Mouse (Mus musculus) ES-E14 (cell line): ENCODE measurements around the gene Gm29797. TPM values are rescaled to one million over a fixed set of nuclear protein-coding genes. Genes with fewer than 3 reads are reported as not detected.

ENCODE experiments used
- DNase-seq: peaks from one replicate; pipeline ENCODE4 v3.0.0-alpha.2; 2013; ENCODE audit warnings: low read depth, low spot score
- H3K27ac ChIP-seq: 2 replicates; pipeline ENCODE4 v1.5.1; 2012; ENCODE audit warnings: low read depth, mild to moderate bottlenecking, low read length, moderate library complexity, mixed read lengths; ENCODE audit not compliant: poor library complexity, insufficient read depth, severe bottlenecking
- H3K36me3 ChIP-seq: 2 replicates; pipeline ENCODE4 v1.6.1; 2012; ENCODE audit warnings: mild to moderate bottlenecking, low read length, moderate library complexity, mixed read lengths; ENCODE audit not compliant: control insufficient read depth, poor library complexity, insufficient read depth, severe bottlenecking
- H3K4me1 ChIP-seq, 2 experiments: fragments of 150-350 bp in 1 of 2; sonication (generic) in 1 of 2; 2 replicates each; pipeline ENCODE4 v1.6.1; 2012; ENCODE audit warnings: low read length in 2 of 2, mild to moderate bottlenecking in 1 of 2, mixed read lengths in 1 of 2; ENCODE audit not compliant: control insufficient read depth in 2 of 2, insufficient read depth in 2 of 2, poor library complexity in 1 of 2
- H3K4me3 ChIP-seq, 2 experiments: fragments of 150-350 bp in 1 of 2; sonication (generic) in 1 of 2; 2 replicates each; pipeline ENCODE4 v1.5.1; 2012; ENCODE audit warnings: low read length in 2 of 2, low read depth in 1 of 2, mild to moderate bottlenecking in 1 of 2, mixed read lengths in 1 of 2; ENCODE audit not compliant: insufficient read depth in 1 of 2, poor library complexity in 1 of 2, severe bottlenecking in 1 of 2
- H3K9ac ChIP-seq: 2 replicates; pipeline ENCODE4 v1.6.1; 2012; ENCODE audit warnings: low read depth, mild to moderate bottlenecking, low read length, mixed read lengths; ENCODE audit not compliant: poor library complexity, insufficient read depth, severe bottlenecking
- H3K9me3 ChIP-seq: fragments of 150-350 bp; sonication (generic); 2 replicates; pipeline ENCODE4 v1.6.1; 2012; ENCODE audit warnings: low read depth, mild to moderate bottlenecking, low read length; ENCODE audit not compliant: control insufficient read depth, insufficient read depth
- CHD2 ChIP-seq: IDR thresholded peaks from 2 replicates; pipeline ENCODE4 v1.6.1; 2014; ENCODE audit warnings: mild to moderate bottlenecking, low read depth, low read length, inconsistent platforms
- HCFC1 ChIP-seq: IDR thresholded peaks from 2 replicates; pipeline ENCODE4 v1.6.1; 2012; ENCODE audit warnings: low read length, inconsistent platforms, borderline replicate concordance; ENCODE audit not compliant: insufficient read depth
- MAFK ChIP-seq: IDR thresholded peaks from 2 replicates; pipeline ENCODE4 v1.6.1; 2014; ENCODE audit warnings: mild to moderate bottlenecking, low read depth, low read length, inconsistent platforms; ENCODE audit not compliant: insufficient read depth
- ZC3H11A ChIP-seq: IDR thresholded peaks from 2 replicates; pipeline ENCODE4 v1.6.1; 2012; ENCODE audit warnings: low read depth, mild to moderate bottlenecking, inconsistent platforms, low read length, borderline replicate concordance
- ZNF384 ChIP-seq: IDR thresholded peaks from 2 replicates; pipeline ENCODE4 v1.6.1; 2012; ENCODE audit warnings: low read depth, low read length, inconsistent platforms
- in situ Hi-C, 2 experiments: fragments of 600-800 bp; cut with MboI; formaldehyde crosslinking; loops; one replicate each; pipeline ENCODE4 v1.15.1; 2025; ENCODE audit warnings: low sequenced_read_pairs in 2 of 2, inconsistent platforms in 1 of 2; ENCODE audit not compliant: unreplicated experiment in 2 of 2
- total RNA-seq: library from RNA; depleted of rRNA; stranded (reverse); fragments of 300-350 nt; gene quantifications from 2 replicates; pipeline ENCODE4 v1.2.3, GENCODE M21; 2012

Gene Gm29797
- total RNA-seq, 1 experiment: 1.8 TPM

DNA sequence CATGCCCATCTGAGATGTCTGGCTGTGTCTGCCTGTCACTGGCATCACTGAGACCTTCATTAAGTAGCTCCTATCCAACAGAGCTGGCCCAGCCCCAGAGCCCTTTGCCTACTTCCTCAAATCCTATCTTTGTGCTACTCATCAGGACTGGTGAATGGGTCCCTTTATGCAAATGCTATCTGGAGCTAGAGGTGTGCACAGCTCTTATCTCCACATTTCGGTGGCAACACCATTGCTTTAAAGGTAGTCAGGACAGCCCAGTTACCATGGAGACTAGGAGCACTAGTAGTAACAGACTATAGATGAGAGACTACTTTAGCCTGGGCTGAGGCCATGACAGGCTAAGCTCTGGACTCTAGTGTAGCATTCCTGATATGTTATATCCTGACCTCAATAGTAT, 27.9 kb downstream of the Gm29797 start:
- H3K36me3 ChIP-seq: peaks cover 12% of the 10 kb centered on the region; the same call in 1 of the 2 replicates
- in situ Hi-C loops: no loop called here
- no peak for TF ChIP-seq ZNF384
- TF ChIP-seq CHD2: no peak
- no peak for TF ChIP-seq MAFK
- no peak for TF ChIP-seq ZC3H11A
- no peak for TF ChIP-seq HCFC1

GRCm38 (mm10) chr2:181685686-181686085, 28.9 kb downstream of the Gm29797 start:
- in situ Hi-C loops: no loop called here
- peaks cover 14% of the 10 kb centered on the region; the same call in 1 of the 2 replicates for H3K36me3 ChIP-seq
- H3K9ac ChIP-seq: no peak overlapping the region
- TF ChIP-seq ZC3H11A: no peak
- H3K4me3 ChIP-seq: no peak overlapping the region
- no peaks in the 10 kb centered on the region for H3K9me3 ChIP-seq
- DNase-seq: no peak
- H3K4me1 ChIP-seq: no peaks in the 10 kb centered on the region
- no peak overlapping the region for H3K27ac ChIP-seq

More for the DNA sequence above, 27.9 kb downstream of the Gm29797 start:
- DNase-seq: no peak
- Histone ChIP-seq H3K27ac (no peak overlapping the region), H3K9me3 (no peaks in the 10 kb centered on the region), H3K4me1 (no peaks in the 10 kb centered on the region), H3K9ac (no peak overlapping the region), H3K4me3 (no peak overlapping the region)

GRCm38 (mm10) chr2:181687586-181687985, 30.8 kb downstream of the Gm29797 start:
- in situ Hi-C loops: no loop called here
- no peak for DNase-seq
- peaks cover 14% of the 10 kb centered on the region; the same call in 1 of the 2 replicates for H3K36me3 ChIP-seq
- H3K4me3 ChIP-seq: no peak overlapping the region
- TF ChIP-seq ZC3H11A: no peak
- no peak for TF ChIP-seq MAFK
- no peak for TF ChIP-seq CHD2
- TF ChIP-seq ZNF384: no peak
- no peak for TF ChIP-seq HCFC1
- H3K4me1 ChIP-seq: no peaks in the 10 kb centered on the region
- no peak overlapping the region for H3K9ac ChIP-seq
- no peak overlapping the region for H3K27ac ChIP-seq
- H3K9me3 ChIP-seq: no peaks in the 10 kb centered on the region

DNA sequence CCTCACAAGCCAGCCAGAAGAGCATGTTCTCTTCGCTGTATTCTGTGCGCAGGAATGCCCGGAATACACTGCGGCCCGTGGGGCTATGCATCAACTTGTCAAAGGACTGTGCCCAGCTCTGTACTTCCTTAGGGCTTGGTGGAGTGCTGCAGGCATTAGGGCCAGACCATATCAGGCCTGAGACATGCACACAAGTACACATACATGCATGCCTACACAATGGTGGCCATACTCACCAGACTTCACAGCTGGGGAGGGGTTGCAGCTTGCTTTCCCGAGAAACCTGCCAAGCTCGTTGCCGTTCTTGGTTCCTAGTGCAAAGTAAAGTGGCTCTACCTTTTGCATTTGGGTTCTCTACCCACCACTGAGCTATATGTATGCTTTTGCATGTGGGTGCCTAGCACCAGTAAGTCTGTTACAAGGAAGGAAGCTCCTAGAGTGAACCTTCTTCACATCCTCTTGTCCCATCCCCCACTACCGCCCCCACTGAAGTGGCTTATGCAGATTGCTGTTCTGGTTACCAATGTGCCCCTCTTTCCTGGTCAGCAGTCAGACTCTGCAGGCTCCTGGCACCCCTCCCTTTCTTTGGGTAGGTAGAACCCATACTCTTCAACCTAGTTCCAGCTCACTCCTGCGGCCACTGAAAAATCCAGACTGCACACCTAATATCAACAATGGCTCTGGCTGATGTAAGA, 32.8 kb downstream of the Gm29797 start:
- in situ Hi-C loops: no loop called here
- no peak for TF ChIP-seq ZNF384
- TF ChIP-seq HCFC1: no peak
- no peak for TF ChIP-seq ZC3H11A
- no peak for TF ChIP-seq MAFK
- TF ChIP-seq CHD2: no peak
- DNase-seq: no peak
- Histone ChIP-seq H3K36me3 (peaks cover 14% of the 10 kb centered on the region; the same call in 1 of the 2 replicates), H3K9me3 (no peaks in the 10 kb centered on the region), H3K4me1 (peaks cover 0 to 7% of the 10 kb centered on the region in 2 experiments; a peak in 1 of 4 replicates), H3K4me3 (no peak overlapping the region), H3K27ac (no peak overlapping the region), H3K9ac (no peak overlapping the region)

- in situ Hi-C loops: no loop called here
- Histone ChIP-seq H3K4me3 (no peak overlapping the region), H3K9me3 (no peaks in the 10 kb centered on the region), H3K36me3 (peaks cover 14% of the 10 kb centered on the region; the same call in 1 of the 2 replicates), H3K9ac (no peak overlapping the region), H3K27ac (no peak overlapping the region), H3K4me1 (peaks cover 0 to 7% of the 10 kb centered on the region in 2 experiments; a peak in 1 of 4 replicates)
- TF ChIP-seq MAFK: no peak
- no peak for TF ChIP-seq ZNF384
- no peak for TF ChIP-seq CHD2
- no peak for TF ChIP-seq ZC3H11A
- no peak for TF ChIP-seq HCFC1
- no peak for DNase-seq
Measured at GRCm38 (mm10) chr2:181691083-181691482, 34.2 kb downstream of the Gm29797 start.
